Mouse (Mus musculus) lung, embryonic 15.5 days (tissue): ENCODE measurements around the gene Timp3. TPM values are rescaled to one million over a fixed set of nuclear protein-coding genes. Genes with fewer than 3 reads are reported as not detected.

Source experiments
- ATAC-seq: fragments of 200-750 bp; cut with Nextera tagmentation; 2 replicates; pipeline ENCODE4 v1.8.0; 2017; ENCODE audit warnings: moderate number of reproducible peaks, borderline replicate concordance; ENCODE audit not compliant: low FRiP score, low TSS enrichment; ENCODE audit errors: extremely low read depth
- H3K27ac ChIP-seq: fragments of 300-500 bp; sonication (generic); 2 replicates; pipeline ENCODE4 v1.5.1; 2015; ENCODE audit warnings: moderate library complexity, mild to moderate bottlenecking, inconsistent platforms
- H3K27me3 ChIP-seq: fragments of 300-500 bp; sonication (generic); 2 replicates; pipeline ENCODE4 v1.6.1; 2015; ENCODE audit warnings: inconsistent platforms
- H3K36me3 ChIP-seq: fragments of 300-500 bp; sonication (generic); 2 replicates; pipeline ENCODE4 v1.6.1; 2015; ENCODE audit warnings: inconsistent platforms
- H3K4me1 ChIP-seq: fragments of 300-500 bp; sonication (generic); 2 replicates; pipeline ENCODE4 v1.6.1; 2015; ENCODE audit warnings: inconsistent platforms
- H3K4me2 ChIP-seq: fragments of 300-500 bp; sonication (generic); 2 replicates; pipeline ENCODE4 v1.6.1; 2015; ENCODE audit warnings: inconsistent platforms, mild to moderate bottlenecking, moderate library complexity
- H3K4me3 ChIP-seq: fragments of 300-500 bp; sonication (generic); 2 replicates; pipeline ENCODE4 v1.5.1; 2015; ENCODE audit warnings: mild to moderate bottlenecking, inconsistent platforms
- H3K9ac ChIP-seq: fragments of 300-500 bp; sonication (generic); 2 replicates; pipeline ENCODE4 v1.6.1; 2015; ENCODE audit warnings: inconsistent platforms
- H3K9me3 ChIP-seq: fragments of 300-500 bp; sonication (generic); 2 replicates; pipeline ENCODE4 v1.6.1; 2016; ENCODE audit warnings: inconsistent platforms
- WGBS: fragments of 180-500 bp; shearing (Covaris S2); methylation state at CpG from one replicate; pipeline ENCODE4 v1.1.7; 2015; 5-methylcytosine and 5-hydroxymethylcytosine counted together
- polyA plus RNA-seq: library from polyadenylated mRNA; unstranded; fragments of >200 nt; fragmentation: Nextera tagmentation; extraction: Ambion mirVana; gene quantifications from 2 replicates; pipeline ENCODE4 v1.2.1, GENCODE M21; 2015

The Timp3 gene
- 55.5 and 64.4 TPM in 2 replicates for polyA plus RNA-seq

- ATAC-seq = peak; percentile 90
- under 1% methylated on average over 57 of the region's 65 CpGs for WGBS
- peaks cover 4% of the 10 kb centered on the region; the same call in 1 of the 2 replicates for H3K27me3 ChIP-seq
- H3K4me1 ChIP-seq = peaks cover 42% of the 10 kb centered on the region
- peak within 1 kb of the TSS; percentile 61 for H3K4me3 ChIP-seq
- no peaks in the 10 kb centered on the region for H3K36me3 ChIP-seq
- peak within 1 kb of the TSS; percentile 86 for H3K27ac ChIP-seq
- peak within 1 kb of the TSS; percentile 75 for H3K9ac ChIP-seq
- H3K4me2 ChIP-seq = peak within 1 kb of the TSS; percentile 87
- H3K9me3 ChIP-seq = no peaks in the 10 kb centered on the region
These were observed at the start of gene Timp3 for GRCm38 (mm10) chr10:86300293-86301116. Gene Timp3 (plus strand): TSS chr10:86300372.

GRCm38 (mm10) chr10:86256221-86256620 lies 44.0 kb upstream of the Timp3 start:
- Histone ChIP-seq H3K4me3 (no peak overlapping the region), H3K4me1 (no peaks in the 10 kb centered on the region), H3K4me2 (no peak overlapping the region), H3K9ac (no peak overlapping the region), H3K27me3 (no peaks in the 10 kb centered on the region), H3K27ac (no peak overlapping the region), H3K36me3 (no peaks in the 10 kb centered on the region), H3K9me3 (no peaks in the 10 kb centered on the region)
- no peak for ATAC-seq
- WGBS = 57% methylated on average over 4 of the region's 4 CpGs

DNA sequence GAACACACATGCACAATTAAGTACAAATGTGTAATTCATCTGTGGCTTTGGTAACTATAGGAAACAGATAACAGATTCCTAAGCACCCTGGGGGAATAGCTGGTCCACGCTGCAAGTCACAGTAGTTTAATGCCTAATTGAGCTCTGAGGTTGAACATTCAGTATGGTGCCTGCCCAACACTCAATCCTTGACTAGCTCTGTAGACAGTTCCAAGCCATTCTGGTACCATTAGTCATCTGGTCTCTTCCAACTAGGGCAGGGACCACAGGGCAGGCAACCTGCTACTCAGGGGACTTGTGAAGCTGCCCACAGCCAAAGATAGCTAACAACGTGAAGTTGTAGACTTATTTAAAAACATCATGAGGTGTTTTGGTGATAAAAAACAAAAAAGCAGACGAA lies 43.1 kb upstream of the Timp3 start:
- 67% methylated on average over 3 of the region's 3 CpGs for WGBS
- no peak for ATAC-seq
- H3K4me3 ChIP-seq = no peak overlapping the region
- no peaks in the 10 kb centered on the region for H3K4me1 ChIP-seq
- H3K36me3 ChIP-seq = no peaks in the 10 kb centered on the region
- no peaks in the 10 kb centered on the region for H3K9me3 ChIP-seq
- H3K4me2 ChIP-seq = no peak overlapping the region
- H3K27ac ChIP-seq = no peak overlapping the region
- no peaks in the 10 kb centered on the region for H3K27me3 ChIP-seq
- no peak overlapping the region for H3K9ac ChIP-seq

DNA sequence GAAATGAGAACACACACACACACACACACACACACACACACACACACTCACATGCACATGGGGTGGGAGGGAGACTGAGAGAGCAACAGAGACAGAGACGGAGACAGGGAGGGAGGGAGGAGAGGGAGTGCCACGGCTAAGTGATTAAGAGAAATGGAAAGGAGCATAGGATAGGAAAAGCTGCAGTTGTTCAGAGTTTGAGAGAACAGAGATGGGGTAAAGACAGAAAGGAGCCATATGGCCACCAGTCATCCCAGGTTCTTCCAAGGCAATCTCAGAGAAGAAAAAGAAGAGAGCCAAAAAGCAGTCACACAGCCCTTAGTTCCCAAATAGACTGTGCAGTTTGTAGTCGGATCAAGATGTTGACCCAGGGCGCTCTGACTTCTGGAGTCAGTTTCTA lies 42.1 kb upstream of the Timp3 start:
- Histone ChIP-seq H3K4me1 (no peaks in the 10 kb centered on the region), H3K9ac (no peak overlapping the region), H3K9me3 (no peaks in the 10 kb centered on the region), H3K27ac (no peak overlapping the region), H3K27me3 (no peaks in the 10 kb centered on the region), H3K4me2 (no peak overlapping the region), H3K4me3 (no peak overlapping the region), H3K36me3 (no peaks in the 10 kb centered on the region)
- 66% methylated on average over 4 of the region's 4 CpGs for WGBS
- ATAC-seq = no peak

DNA sequence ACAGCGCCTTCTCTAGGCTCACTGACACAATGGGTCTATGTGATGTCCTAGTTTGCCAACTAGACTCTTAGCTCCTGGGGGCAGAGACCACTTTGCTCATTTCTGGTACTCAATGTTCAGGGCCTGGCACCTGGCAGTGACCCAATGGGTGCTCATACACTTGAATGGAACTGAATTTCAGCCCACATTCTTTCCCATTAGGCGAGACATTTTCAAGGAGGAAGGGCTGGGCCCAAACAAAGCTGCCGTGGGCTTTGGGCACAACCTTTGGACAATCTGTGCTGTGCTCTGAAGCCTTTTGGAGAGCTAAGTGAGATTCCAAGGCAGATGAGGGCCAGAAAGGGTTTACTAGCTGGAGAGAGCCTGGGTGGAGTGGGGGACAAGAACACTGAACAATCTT lies 41.2 kb upstream of the Timp3 start:
- ATAC-seq = no peak; the same call in 1 of the 2 replicates
- no peak overlapping the region for H3K9ac ChIP-seq
- peak overlapping the region; percentile 48 for H3K27ac ChIP-seq
- 72% methylated on average over 3 of the region's 3 CpGs for WGBS
- H3K36me3 ChIP-seq = no peaks in the 10 kb centered on the region
- H3K4me2 ChIP-seq = no peak overlapping the region
- H3K4me3 ChIP-seq = no peak overlapping the region
- no peaks in the 10 kb centered on the region for H3K27me3 ChIP-seq
- no peaks in the 10 kb centered on the region for H3K4me1 ChIP-seq
- no peaks in the 10 kb centered on the region for H3K9me3 ChIP-seq

DNA sequence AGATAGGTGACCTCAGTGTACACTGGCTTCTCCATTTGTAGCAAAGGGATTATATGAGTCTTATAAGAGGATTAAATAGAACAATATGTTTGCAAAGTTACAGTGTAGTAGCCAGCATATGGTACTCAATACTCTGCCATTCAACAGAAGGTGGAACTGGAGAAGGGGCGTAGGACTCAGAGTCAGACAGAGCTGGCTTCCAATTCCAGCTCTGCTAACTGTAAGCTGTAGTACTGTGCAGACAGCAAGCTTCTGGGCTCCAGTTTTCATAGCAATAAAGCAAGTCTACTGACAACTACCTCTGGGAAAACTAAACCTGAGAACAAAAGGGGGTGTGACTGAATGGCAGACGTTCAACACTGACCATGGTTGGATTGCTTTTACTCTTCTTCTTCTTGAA lies 38.4 kb upstream of the Timp3 start:
- Histone ChIP-seq H3K27ac (no peak overlapping the region), H3K4me1 (no peaks in the 10 kb centered on the region), H3K4me2 (no peak overlapping the region), H3K27me3 (no peaks in the 10 kb centered on the region), H3K9me3 (no peaks in the 10 kb centered on the region), H3K4me3 (no peak overlapping the region), H3K36me3 (no peaks in the 10 kb centered on the region), H3K9ac (no peak overlapping the region)
- 81% methylated on average over 2 of the region's 2 CpGs for WGBS
- no peak for ATAC-seq

GRCm38 (mm10) chr10:86264618-86265017 lies 35.6 kb upstream of the Timp3 start:
- H3K4me1 ChIP-seq = no peaks in the 10 kb centered on the region
- H3K9ac ChIP-seq = no peak overlapping the region
- no peak overlapping the region for H3K4me2 ChIP-seq
- H3K4me3 ChIP-seq = no peak overlapping the region
- no peaks in the 10 kb centered on the region for H3K36me3 ChIP-seq
- no peak for ATAC-seq
- H3K27me3 ChIP-seq = no peaks in the 10 kb centered on the region
- H3K27ac ChIP-seq = no peak overlapping the region
- H3K9me3 ChIP-seq = no peaks in the 10 kb centered on the region
- 71% methylated on average over 9 of the region's 9 CpGs for WGBS

GRCm38 (mm10) chr10:86270254-86270653 lies 29.9 kb upstream of the Timp3 start:
- Histone ChIP-seq H3K9me3 (no peaks in the 10 kb centered on the region), H3K36me3 (no peaks in the 10 kb centered on the region), H3K4me2 (no peak overlapping the region), H3K4me1 (peaks cover 4% of the 10 kb centered on the region; the same call in 1 of the 2 replicates), H3K4me3 (no peak overlapping the region), H3K9ac (no peak overlapping the region), H3K27me3 (no peaks in the 10 kb centered on the region), H3K27ac (no peak overlapping the region)
- ATAC-seq = no peak
- WGBS = 23% methylated on average over 3 of the region's 3 CpGs

DNA sequence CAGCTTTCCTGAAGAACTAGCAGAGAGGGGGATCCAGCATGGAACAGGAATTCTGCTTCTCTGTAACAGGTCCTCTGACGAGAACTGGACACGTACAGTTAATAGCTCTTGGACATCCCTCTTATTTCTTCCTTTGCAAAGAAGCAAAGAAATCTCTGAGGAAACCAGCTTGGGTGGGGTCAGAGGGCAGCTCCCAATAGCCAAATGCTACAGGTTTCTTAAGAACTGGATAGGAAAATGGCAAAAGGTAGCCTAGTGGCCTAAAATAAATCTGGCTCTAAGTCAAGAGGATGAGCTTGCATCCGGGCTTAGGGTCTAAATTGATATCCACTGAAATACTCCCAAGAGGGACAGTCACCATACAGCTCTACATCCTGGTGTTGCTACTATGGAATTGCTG lies 27.3 kb upstream of the Timp3 start:
- Histone ChIP-seq H3K27me3 (no peaks in the 10 kb centered on the region), H3K9ac (no peak overlapping the region), H3K27ac (peak overlapping the region; percentile 70), H3K4me3 (no peak overlapping the region), H3K4me1 (peaks cover 4% of the 10 kb centered on the region; the same call in 1 of the 2 replicates), H3K36me3 (no peaks in the 10 kb centered on the region), H3K9me3 (no peaks in the 10 kb centered on the region), H3K4me2 (no peak overlapping the region)
- 72% methylated on average over 3 of the region's 3 CpGs for WGBS
- ATAC-seq = no peak

GRCm38 (mm10) chr10:86273410-86274191 lies 26.6 kb upstream of the Timp3 start:
- peak; percentile 84 for ATAC-seq
- Histone ChIP-seq H3K9me3 (no peaks in the 10 kb centered on the region), H3K4me1 (peaks cover 4% of the 10 kb centered on the region; the same call in 1 of the 2 replicates), H3K4me2 (no peak overlapping the region), H3K27me3 (no peaks in the 10 kb centered on the region), H3K9ac (no peak overlapping the region), H3K27ac (peak overlapping the region; percentile 70), H3K4me3 (no peak overlapping the region), H3K36me3 (no peaks in the 10 kb centered on the region)
- 43% methylated on average over 19 of the region's 19 CpGs for WGBS

- H3K4me3 ChIP-seq = no peak overlapping the region
- H3K27ac ChIP-seq = no peak overlapping the region
- WGBS = 89% methylated on average over 5 of the region's 5 CpGs
- H3K4me2 ChIP-seq = no peak overlapping the region
- H3K4me1 ChIP-seq = no peaks in the 10 kb centered on the region
- no peaks in the 10 kb centered on the region for H3K36me3 ChIP-seq
- no peak overlapping the region for H3K9ac ChIP-seq
- H3K9me3 ChIP-seq = no peaks in the 10 kb centered on the region
- ATAC-seq = no peak
- no peaks in the 10 kb centered on the region for H3K27me3 ChIP-seq
These were observed 24.6 kb upstream of the Timp3 start for GRCm38 (mm10) chr10:86275585-86275984.

- H3K36me3 ChIP-seq = no peaks in the 10 kb centered on the region
- ATAC-seq = no peak
- H3K27ac ChIP-seq = no peak overlapping the region
- no peaks in the 10 kb centered on the region for H3K4me1 ChIP-seq
- H3K27me3 ChIP-seq = no peaks in the 10 kb centered on the region
- WGBS = 81% methylated on average over 5 of the region's 5 CpGs
- H3K4me3 ChIP-seq = no peak overlapping the region
- H3K4me2 ChIP-seq = no peak overlapping the region
- H3K9me3 ChIP-seq = no peaks in the 10 kb centered on the region
- no peak overlapping the region for H3K9ac ChIP-seq
These were observed 22.8 kb upstream of the Timp3 start for GRCm38 (mm10) chr10:86277327-86277726.
